Mouse (Mus musculus) layer of hippocampus, adult 18-20 months (tissue): ENCODE results near the gene Agpat2. TPM values are rescaled to one million over a fixed set of nuclear protein-coding genes. Genes with fewer than 3 reads are reported as not detected.

Source experiments
- DNase-seq, 2 experiments: peaks; one replicate each; pipeline ENCODE4 v3.0.0; 2022; ENCODE audit warnings: low spot score in 2 of 2
- total RNA-seq, 2 experiments: library from RNA; stranded (reverse); gene quantifications; 2 replicates each; pipeline ENCODE4 v1.2.3; 2021

The Agpat2 gene
- total RNA-seq, 2 experiments from 2014 or later = 2.1 to 2.5 TPM

DNA sequence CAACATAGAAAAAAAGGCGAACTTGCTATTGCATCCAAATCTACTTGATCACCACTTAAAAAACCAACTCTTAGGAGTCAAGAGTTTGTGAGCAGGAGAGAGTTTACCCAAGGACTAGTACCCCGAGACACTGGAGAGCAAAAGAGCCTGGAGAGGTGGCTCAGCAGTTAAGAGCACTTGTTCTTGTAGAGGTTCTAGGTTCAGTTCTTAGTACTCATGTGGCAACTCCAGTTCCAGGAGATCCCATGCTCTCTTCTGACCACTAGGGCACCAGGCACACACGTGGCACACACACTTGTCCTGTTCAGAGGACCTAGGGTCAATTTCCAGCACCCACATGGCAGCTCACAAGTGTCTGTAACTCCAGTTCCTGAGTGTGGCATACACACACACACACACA is 21.9 kb upstream of the Agpat2 start:
- DNase-seq = no peak

DNA sequence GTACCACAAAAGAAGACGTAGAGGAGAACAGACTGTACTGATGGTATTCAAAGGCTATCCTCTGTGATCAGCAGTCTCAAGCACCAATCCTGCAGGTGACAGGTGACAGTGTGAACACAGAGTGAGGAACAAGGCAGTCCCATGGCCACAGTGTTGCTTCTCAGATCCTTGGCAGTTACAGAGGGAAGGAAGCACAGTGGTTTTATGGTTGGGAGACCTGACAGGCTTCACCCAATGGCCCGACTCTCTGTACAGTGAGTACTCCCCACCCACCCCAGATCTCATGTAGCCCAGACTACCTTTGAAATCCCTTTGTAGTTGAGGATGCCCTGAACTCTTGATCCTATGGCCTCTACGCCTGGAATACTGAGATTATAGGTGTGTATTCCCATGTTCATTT is 21.2 kb upstream of the Agpat2 start:
- DNase-seq = no peak

DNA sequence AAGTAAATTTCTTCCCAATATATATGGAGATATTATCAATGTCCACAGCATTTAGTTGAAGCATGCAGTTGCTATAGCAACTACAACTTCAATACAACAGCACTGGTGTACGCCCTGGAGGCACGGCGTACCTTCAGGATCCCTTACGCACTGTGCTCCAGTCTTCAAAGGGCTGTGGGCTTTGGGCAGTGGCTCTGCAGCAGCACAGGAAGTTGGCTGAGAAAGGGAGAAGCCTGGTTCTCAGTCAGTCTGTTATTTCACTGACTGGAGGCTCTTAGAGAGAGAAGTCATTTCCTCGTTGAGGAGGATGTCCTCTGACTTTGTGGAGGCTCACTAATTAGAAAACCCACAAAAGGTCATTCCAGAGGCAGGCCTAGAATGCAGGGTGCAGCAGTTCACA is 18.8 kb upstream of the Agpat2 start:
- DNase-seq = no peak

DNA sequence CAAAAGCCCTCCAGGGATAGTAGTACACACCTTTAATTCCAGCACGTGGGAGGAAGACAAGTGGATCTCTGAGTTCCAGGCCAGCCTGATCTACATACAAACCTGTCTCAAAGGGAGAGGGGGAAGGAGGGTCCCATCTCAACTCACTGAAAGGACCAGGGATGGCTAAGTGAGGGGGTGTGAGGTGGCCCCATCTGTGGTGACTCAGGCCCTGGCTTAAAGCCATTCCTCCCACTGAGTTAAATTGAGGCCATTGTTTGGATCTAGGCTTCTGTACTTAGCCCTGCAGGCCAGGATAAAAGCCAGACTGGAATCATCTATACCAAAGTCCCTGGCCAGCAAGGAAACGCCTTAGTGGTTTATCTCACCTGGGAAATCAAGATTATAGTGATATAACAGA is 17.0 kb upstream of the Agpat2 start:
- DNase-seq = no peak

DNA sequence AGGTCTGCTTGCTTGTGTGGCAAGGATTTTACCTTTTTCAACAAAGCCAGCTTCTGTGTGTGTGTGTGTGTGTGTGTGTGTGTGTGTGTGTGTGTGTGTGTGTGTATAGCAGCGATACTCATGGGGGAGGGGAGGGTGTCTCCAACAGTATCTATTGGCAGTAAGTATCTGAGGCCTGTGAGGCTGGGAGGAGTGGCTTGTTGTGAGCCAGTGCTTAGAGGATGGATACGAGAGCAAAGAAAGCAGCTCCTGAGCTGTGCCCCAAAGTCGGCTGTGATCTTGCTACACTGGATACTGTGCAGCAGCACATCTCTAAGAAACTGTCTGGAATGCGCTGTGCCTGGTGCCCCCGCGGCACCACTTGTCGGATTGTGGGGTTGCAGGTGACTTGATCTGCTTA is 13.7 kb upstream of the Agpat2 start:
- DNase-seq = no peak

DNA sequence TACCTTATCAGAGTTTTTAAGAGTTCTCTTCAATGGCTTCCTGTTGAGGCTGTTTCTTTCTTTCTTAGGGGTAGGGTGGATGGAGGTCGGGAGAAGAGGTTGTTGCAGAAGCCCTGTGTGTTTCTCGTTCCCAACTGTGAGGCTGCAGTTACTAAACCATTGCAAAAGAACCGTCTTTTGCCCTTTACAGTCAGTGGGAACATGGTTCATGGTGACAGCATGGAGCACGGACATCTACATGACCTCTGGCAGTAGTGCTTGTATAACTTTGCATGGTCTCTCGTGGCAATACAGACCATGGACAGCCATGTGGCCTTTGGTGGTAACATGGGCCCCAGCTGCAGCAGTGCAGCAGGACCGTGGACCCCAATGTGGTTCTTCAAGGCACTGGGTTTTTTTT is 13.1 kb upstream of the Agpat2 start:
- no peak for DNase-seq

DNA sequence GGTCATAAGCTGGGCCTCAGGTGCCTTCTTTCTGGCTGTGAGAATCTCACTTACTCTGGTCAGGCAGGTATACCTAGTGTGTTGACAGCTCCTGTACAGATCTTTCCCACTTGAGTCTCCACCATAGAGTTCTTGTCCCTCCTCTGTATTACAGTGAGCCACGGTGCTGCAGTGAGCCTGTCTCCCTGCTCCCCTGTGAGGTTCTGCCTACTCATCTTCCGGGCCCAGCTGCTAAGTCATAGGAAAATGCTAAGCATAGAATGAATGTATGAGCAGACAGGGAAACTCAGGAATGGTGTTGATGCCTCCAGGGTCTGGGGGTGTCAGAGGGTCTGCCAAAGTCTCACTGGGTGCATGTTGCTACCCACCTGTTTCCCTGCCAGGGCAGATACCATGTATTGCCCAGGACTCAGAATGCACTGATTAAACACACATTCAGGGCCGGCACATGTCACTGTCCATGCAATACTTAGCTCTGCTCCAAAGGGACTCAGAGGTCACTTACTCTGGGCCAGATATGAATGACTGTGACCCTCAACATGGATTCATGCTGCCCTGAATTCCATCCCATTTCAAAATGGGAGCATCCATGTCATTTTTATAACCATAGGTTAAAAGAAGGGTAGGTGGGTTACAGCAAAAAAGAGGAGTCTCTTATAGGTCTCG is 11.4 kb upstream of the Agpat2 start:
- no peak for DNase-seq

DNA sequence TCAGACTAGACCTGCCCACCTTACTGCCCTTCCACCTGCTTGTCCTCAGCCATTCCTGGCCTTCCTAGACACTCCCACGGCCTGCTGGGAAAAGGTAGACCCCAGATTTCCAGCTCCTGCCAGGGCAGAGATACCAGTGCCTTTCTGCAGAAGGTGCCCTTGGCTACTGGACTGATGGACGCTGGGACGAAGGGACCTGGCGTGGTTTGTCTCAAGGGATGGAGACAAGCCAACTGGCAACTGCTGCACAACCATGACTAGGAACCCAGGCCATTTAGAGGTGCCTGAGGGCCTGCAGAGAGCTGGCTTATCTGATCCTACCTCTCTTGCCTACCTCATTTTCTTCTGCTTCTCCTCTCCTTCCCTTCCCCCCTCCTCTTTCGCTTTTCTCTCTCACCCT is 10.7 kb upstream of the Agpat2 start:
- no peak for DNase-seq

DNA sequence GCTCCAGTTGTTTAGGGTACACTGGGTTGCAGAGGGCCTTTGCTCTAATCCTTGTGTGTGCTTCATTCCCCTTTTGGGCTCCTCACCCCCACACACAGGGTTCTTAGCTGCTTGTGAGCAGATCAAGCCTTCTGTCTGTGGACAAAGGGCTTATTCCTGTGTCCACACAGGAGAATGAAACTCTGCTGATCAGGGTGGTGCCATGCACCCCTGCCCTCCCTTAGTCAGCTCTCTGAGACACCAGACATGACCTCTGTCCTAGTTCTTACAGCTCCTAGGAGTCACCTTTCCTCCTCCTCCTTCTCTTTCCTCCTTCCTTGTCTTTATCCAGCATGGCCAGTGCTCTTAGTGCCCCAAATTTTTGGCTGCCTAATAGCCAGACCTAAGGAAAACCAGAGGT is 7.7 kb upstream of the Agpat2 start:
- DNase-seq = no peak

DNA sequence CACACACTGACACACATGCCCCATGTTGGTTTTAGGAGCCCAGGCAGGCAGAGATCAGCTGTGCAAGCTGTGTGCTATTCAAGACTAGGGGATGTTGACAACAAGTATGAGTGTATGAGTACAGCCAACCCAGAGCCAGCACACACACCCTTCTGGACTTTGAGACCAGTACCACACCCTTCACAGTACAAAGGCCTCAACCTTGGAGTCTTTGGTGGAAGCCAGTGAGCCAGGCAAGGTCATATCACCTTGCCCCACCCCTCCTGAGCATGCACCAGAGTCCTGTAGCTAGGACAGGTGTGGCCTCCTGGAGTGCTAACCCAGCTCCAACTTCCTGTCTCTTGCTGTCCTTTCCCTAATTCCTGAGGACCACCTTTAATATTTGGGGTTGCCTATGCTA is 6.8 kb upstream of the Agpat2 start:
- no peak for DNase-seq

DNA sequence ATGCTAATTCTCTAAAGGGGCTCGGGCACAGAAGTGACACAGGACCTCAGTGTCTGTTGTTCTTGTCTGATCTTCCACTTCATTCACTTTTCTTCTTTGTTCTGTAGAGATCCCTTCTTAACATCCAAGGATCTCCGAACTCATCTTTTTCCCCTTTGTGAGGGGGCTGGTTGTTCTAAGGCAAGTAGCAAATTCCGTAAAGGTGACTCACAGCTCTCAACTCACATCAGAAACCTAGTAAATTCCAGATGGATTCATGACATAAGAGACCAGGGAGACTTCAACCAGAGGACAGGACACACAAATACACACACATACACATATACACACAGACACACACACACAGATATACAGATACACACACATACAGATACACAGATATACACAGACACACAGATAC is 6.3 kb upstream of the Agpat2 start:
- no peak for DNase-seq

DNA sequence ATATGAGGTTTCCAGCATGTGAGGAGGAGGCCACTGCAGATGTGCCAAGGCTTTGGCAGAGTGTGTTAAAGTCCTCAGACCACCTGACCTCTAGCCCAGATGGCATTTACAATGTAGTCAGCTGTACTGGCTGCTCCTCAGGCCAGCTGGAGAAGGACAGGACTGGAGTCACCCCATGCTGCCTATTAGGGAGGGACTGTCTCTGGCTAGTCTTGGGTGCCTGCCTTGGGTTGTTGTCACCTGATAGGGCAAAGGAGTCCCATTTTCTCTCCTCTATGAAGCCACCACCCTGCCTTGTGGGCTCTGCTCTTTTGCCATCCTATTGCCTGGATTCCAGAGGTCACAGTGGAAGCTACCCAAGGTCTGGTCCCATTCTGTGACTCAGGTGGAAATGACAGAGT is 5.0 kb upstream of the Agpat2 start:
- DNase-seq = no peak

DNA sequence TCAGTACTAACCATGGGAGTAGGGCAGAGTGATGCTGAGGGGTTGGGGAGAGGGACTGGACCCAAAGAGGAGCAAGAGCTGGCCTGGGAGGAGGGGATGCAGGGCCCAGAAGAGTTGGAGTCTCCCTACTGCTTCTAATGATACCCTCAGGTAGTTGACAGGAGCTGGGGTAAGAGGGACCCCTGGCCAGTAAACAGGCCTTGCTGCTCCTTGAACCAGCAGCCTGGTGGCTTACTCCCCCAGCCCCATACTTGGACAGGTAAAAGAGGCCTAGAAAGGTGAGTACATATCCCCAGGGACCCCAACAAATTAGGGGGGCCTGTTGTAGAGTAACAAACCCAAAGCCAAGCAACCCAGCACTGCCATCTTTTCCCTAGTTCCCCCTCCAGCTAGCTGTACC is 4.6 kb upstream of the Agpat2 start:
- no peak for DNase-seq

DNA sequence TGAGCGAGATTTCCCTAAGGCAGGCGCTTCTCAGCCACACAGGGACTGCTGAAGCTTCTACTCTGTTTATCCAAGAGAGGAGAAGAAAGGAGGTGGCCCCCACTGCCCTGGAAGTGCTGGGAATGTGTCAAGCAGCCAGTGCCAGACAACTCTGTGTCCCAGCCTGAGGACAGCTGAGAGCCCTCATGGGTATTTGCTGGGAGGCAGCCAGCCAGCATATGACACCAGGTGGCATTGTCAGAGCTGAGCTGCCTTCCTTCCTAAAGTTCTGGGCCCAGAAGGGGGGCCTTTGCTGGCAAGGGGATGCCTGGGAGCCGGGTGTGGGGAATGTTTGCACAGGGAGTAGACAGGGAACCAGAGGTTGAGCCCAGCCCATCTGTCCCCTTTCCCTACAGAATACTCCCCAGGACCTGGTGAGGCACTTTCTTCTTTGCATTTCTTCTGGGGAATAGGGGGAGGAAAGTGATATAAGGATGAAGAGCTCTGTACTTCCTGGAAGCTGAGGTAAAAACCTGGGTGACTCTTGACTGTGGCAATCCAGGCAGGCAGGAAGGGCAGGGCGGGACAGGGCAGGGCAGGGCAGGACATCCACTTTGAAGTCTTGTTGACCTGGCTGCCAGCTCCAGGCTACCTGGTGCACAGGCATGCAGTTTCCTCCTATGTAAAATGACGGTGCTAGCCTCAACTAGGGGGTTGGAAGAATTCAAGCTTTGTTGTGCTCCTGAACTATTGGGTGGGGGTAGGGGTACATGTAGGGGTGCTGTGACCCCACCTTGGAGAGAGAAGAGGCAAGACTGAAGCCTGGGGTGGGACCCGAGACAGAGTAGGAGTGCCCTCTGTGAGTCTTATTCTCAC is 3.1 kb upstream of the Agpat2 start:
- DNase-seq = no peak

DNA sequence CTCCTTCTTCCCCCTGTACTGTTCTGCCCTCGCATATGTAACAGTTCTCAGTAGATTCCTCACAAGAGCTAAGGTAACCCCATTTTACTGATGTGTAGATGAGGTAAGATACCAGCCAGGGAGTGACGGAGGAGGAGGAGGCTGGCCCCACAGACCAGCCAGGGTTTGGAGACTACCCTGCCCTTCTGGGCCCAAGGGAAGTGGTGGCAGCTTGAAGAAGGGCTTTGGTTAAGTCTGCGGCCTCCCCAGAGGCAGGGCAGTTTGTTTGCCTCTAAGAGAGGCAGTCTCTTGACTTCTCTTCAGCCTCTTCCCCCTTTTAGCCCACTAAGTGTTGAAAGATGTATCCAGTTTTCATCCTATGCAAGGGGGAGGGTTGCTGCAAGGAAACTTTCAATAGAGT is 2.4 kb upstream of the Agpat2 start:
- DNase-seq = no peak

DNA sequence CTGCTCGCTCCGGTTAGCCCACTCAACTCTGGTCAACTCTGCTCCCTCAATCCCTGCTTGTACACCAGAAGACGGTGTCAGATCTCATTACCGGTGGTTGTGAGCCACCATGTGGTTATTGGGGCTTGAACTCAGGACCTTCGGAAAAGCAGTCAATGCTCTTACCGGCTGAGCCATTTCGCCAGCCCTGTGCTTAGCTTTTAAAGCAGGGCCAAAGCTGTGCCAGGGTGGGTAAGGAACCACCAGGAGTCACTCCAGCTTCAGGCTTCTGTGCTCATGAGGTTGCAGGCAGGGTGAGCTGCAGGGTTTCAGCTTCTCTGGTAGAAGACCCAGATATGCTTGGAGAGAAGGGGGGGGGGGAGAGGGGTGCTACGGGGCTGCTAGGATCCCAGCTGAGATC is 1.1 kb upstream of the Agpat2 start:
- DNase-seq = no peak

DNA sequence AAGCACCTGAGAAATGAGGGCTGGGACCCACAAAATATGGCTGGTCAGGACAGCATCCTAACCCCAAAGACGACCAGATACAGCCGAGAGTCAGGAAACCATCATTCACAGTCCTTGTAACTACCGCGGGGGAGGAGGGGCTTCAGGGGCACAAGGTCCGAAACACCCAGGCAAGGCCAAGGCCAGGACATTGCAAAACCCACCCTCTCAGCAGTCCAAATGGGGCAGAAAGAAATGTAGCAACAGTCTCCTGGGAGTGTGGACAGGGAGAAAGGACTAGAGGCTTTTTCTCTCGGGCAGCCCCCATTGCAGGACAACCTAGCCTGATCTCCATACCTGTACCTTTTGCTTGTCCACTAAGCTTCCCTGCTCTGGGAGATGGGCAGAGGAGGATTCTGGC is 1.1 kb downstream of the Agpat2 start:
- no peak for DNase-seq

DNA sequence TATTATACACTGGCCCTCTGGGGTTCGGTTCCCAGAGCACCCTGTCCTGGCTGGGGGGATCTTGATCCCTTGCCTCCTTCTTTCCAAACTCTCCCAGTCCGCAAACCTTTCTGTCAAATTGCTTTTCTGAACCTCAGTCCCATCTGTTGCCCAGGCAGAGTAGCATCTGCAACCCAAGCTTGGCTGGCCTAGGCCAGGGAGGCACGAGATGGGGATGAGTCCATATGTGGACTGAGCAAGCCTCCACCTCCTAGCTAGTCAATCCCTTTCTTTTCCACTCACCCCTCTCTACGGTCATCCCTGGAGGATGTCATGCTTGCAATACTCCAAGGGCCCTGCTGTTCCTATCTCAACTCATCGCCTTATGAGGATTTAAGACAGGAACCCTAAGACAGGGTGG is 1.6 kb downstream of the Agpat2 start:
- no peak for DNase-seq

DNA sequence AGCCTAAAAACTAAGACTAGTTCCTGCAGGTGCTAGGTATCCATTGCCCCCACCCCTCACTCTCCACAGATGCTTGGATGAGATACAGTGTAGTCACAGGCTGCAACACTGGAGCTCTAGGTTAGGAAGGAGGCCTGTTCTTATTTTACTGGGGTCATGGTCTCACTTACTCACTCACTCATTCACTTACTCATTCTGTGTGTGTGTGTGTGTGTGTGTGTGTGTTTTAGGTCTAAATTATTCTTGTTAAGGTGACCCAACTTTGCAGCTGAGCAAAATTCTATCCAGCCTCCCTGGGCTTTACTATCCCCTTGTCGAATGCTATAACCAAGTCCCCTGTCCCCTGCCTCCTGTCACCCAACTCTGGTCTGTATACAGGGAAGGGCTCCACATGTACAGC is 2.6 kb downstream of the Agpat2 start:
- no peak for DNase-seq

DNA sequence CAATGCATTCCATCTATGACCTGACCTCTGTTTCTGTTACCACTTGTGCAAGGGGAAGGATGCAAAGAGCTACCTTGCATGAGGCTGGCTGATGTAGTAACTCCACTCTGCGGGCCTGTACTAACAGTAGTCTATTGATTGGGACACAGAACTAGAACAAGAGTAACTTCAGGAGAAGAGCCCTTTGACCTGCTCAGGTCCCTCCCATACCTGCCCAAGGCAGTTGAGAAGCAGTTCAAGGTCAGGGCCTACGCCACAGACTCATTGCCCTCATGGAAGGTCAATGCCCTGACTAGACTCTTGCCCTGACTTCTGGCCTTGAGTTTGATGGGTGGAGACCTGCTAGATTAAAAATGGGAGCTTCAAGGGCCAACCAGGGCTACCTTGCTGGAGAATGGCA is 3.6 kb downstream of the Agpat2 start:
- DNase-seq = no peak

DNA sequence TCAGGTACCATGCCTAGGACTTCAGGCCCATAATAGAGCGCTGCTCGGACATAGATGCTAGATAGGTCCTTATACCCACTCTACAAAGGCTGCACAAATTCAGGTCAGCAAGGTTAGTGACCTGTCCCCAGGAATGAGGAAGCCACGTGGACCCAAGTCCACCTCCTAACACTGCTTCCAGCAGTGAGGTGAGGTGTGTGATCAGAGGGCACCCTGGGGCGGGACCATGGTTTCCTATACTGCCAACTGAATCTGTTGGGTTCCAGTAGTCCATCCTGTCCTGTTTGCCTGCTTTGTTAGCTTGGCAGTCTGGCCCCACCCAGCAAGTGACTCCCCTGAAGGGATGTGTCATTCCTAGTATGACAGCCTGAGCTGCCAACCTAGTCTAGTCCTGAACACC is 4.3 kb downstream of the Agpat2 start:
- DNase-seq = no peak

DNA sequence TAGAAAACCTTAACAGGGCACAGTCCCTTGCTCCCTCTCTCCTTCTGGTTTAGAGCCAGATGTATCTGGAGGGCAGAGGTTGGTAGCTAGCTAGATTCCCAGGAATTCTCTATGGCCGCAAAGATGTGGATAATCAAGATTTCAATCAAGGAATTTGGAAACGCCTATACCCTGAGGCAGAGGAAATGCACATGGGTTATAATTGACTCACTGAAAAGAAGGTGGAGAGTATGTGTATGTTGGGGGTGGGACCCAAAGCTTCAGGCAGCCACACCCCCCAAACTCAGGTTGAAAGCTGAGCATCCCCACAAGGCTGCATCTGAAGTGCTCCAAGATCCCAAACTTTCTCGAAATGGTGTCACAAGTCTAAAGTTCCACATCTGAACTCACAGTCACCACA is 5.8 kb downstream of the Agpat2 start:
- DNase-seq = no peak

DNA sequence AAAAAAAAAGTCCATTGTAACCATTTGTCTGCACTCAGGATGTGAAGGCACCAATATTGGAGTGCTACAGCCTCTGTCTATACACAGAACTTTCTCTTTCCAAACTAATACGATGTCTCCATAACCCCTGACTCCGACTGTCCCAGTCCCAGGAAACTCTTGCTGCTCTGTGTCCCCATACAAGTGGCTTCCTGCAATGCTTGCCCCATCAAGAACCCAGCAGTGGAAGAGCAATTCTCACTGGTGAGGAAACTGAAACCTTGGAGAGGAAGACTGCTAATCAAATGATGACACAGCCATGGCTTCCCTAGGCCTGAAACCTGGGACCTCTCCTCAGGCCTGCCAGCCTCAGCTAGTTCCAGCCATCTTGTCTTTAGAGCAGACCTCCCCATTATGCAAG is 6.4 kb downstream of the Agpat2 start:
- DNase-seq = no peak
